Mouse (Mus musculus) layer of hippocampus, postnatal 36 days (tissue): ENCODE data around the gene Olfr393. TPM values are rescaled to one million over a fixed set of nuclear protein-coding genes. Genes with fewer than 3 reads are reported as not detected.

Source experiments
- DNase-seq, 2 experiments: peaks; one replicate each; pipeline ENCODE4 v3.0.0; 2022
- total RNA-seq, 2 experiments: library from RNA; stranded (reverse); gene quantifications; 2 replicates each; pipeline ENCODE4 v1.2.3; 2021

Gene Olfr393
- total RNA-seq = not detected

DNA sequence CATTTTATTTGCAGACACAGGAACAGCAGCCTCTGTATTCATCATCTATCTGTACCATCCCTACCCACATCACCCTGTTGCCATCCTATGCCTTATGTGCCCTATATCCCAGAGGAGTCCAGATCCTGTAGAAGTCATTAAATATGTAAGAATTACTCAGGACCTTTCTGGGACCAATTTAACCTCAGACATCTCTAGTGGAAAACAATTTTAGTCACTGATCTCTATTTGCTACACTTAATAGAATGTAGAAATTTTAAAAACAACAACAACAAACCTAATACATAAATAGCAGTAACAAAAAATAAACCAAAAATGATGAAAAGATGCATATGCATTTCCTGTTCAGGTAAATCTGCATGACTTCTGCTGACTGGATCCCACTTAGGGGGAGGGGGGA, at the start of gene Olfr393:
Gene Olfr393 (minus strand): TSS at position 101 of the 400 bp plus-strand sequence.
- no peak for DNase-seq

- no peak for DNase-seq
These were observed 39.4 kb upstream of the Olfr393 start, which contains the start of gene Olfr394 for GRCm38 (mm10) chr11:73890671-73891070. TSS of gene Olfr394 (minus strand) at chr11:73890771.

GRCm38 (mm10) chr11:73816949-73817348, 34.3 kb downstream of the Olfr393 start, which contains the start of gene Olfr392:
TSS of gene Olfr392 (minus strand) at chr11:73817049.
- DNase-seq = no peak

- no peak for DNase-seq
These were observed 48.3 kb downstream of the Olfr393 start, which contains the start of gene Olfr391-ps for GRCm38 (mm10) chr11:73802952-73803351. TSS of gene Olfr391-ps (minus strand) at chr11:73803052.

Other genes with a start within 250 kb of the Olfr393 start
- gene Zfp735, start 162.7 kb downstream of the Olfr393 start, total RNA-seq = not detected
- not detected for gene Olfr389, start 70.7 kb downstream of the Olfr393 start, total RNA-seq
- not detected for gene Olfr390, start 68.5 kb downstream of the Olfr393 start, total RNA-seq
- gene Olfr391-ps, start 48.4 kb downstream of the Olfr393 start, total RNA-seq = not detected
- not detected for gene Olfr392, start 34.4 kb downstream of the Olfr393 start, total RNA-seq
- not detected for gene Olfr394, start 39.3 kb upstream of the Olfr393 start, total RNA-seq
- not detected for gene Olfr395, start 57.8 kb upstream of the Olfr393 start, total RNA-seq
- gene Olfr23, start 85.2 kb upstream of the Olfr393 start, total RNA-seq = not detected
- not detected for gene Olfr397, start 109.4 kb upstream of the Olfr393 start, total RNA-seq
- not detected for gene Olfr398, start 139.0 kb upstream of the Olfr393 start, total RNA-seq
- not detected for gene Olfr139, start 205.1 kb upstream of the Olfr393 start, total RNA-seq
- not detected for gene Olfr399, start 205.2 kb upstream of the Olfr393 start, total RNA-seq
- not detected for gene Zfp616, start 218.5 kb upstream of the Olfr393 start, total RNA-seq